Mouse (Mus musculus) lung, embryonic 14.5 days (tissue): ENCODE measurements around the gene Rere. TPM values are rescaled to one million over a fixed set of nuclear protein-coding genes. Genes with fewer than 3 reads are reported as not detected.

ENCODE experiments used
- ATAC-seq: fragments of 200-750 bp; cut with Nextera tagmentation; 2 replicates; pipeline ENCODE4 v1.8.0; 2017; ENCODE audit warnings: mild to moderate bottlenecking, moderate TSS enrichment, moderate library complexity; ENCODE audit not compliant: insufficient read depth
- DNase-seq: peaks from one replicate; pipeline ENCODE4 v3.0.0-alpha.2; 2015
- H3K27ac ChIP-seq: fragments of 300-500 bp; sonication (generic); 2 replicates; pipeline ENCODE4 v1.5.1; 2014; ENCODE audit warnings: low read depth, mild to moderate bottlenecking, moderate library complexity
- H3K27me3 ChIP-seq: fragments of 300-500 bp; sonication (generic); 2 replicates; pipeline ENCODE4 v1.6.1; 2014; ENCODE audit warnings: low read length, control low read depth; ENCODE audit not compliant: insufficient read depth
- H3K36me3 ChIP-seq: fragments of 300-500 bp; sonication (generic); 2 replicates; pipeline ENCODE4 v1.6.1; 2014; ENCODE audit warnings: control low read depth; ENCODE audit not compliant: insufficient read depth
- H3K4me1 ChIP-seq: fragments of 300-500 bp; sonication (generic); 2 replicates; pipeline ENCODE4 v1.6.1; 2014; ENCODE audit warnings: antibody characterized with exemption, control low read depth; ENCODE audit not compliant: insufficient read depth
- H3K4me2 ChIP-seq: fragments of 300-500 bp; sonication (generic); 2 replicates; pipeline ENCODE4 v1.6.1; 2014; ENCODE audit warnings: mild to moderate bottlenecking
- H3K4me3 ChIP-seq: fragments of 300-500 bp; sonication (generic); 2 replicates; pipeline ENCODE4 v1.5.1; 2014; ENCODE audit warnings: low read depth, low read length
- H3K9ac ChIP-seq: fragments of 300-500 bp; sonication (generic); 2 replicates; pipeline ENCODE4 v1.6.1; 2014
- H3K9me3 ChIP-seq: fragments of 300-500 bp; sonication (generic); 2 replicates; pipeline ENCODE4 v1.6.1; 2016; ENCODE audit warnings: low read depth, low read length, control low read depth
- CTCF ChIP-seq: IDR thresholded peaks from 2 replicates; pipeline ENCODE4 v1.5.1; 2016; ENCODE audit warnings: antibody characterized with exemption, low read depth
- WGBS: fragments of 180-500 bp; shearing (Covaris S2); extraction: QIAGEN DNeasy Blood & Tissue Kit; methylation state at CpG from one replicate; pipeline ENCODE4 v1.1.7; 2014; 5-methylcytosine and 5-hydroxymethylcytosine counted together
- polyA plus RNA-seq: library from polyadenylated mRNA; unstranded; fragments of >200 nt; fragmentation: Nextera tagmentation; extraction: Ambion mirVana; gene quantifications from 2 replicates; pipeline ENCODE4 v1.2.1, GENCODE M21; 2014

Rere gene
- polyA plus RNA-seq, 1 experiment from 2014 or later = 41.5 TPM

DNA sequence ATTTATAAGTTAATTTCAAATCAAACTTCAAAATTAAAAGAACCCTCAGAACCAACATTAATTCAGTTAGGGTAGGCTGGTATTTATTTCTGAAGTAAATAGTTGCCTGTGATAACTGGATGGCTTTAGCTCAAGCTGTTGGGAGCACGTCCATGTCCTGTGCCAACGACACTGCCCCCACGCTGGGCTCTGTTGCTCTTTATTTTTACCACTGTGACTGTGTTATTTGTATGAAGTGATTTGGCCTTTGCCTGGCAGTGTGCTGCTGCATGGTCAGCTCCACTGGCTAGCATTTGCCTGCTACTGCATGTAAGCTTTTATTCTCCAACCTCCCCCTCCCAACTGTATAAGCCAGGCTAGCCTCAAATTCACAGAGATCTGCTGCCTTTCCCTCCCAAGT, 162.6 kb downstream of the Rere start:
- ATAC-seq = no peak
- TF ChIP-seq CTCF = no peak
- H3K4me2 ChIP-seq = no peak overlapping the region
- H3K9ac ChIP-seq = no peak overlapping the region
- H3K4me3 ChIP-seq = no peak overlapping the region
- H3K4me1 ChIP-seq = 0 out of 2 replicates have a peak, but pooled peaks cover 3% of the 10 kb centered on the region
- DNase-seq = peak; percentile 23
- H3K9me3 ChIP-seq = no peaks in the 10 kb centered on the region
- H3K36me3 ChIP-seq = peaks cover 6% of the 10 kb centered on the region; the same call in 1 of the 2 replicates
- no peaks in the 10 kb centered on the region for H3K27me3 ChIP-seq
- no peak overlapping the region for H3K27ac ChIP-seq
- 84% methylated on average over 3 of the region's 3 CpGs for WGBS

DNA sequence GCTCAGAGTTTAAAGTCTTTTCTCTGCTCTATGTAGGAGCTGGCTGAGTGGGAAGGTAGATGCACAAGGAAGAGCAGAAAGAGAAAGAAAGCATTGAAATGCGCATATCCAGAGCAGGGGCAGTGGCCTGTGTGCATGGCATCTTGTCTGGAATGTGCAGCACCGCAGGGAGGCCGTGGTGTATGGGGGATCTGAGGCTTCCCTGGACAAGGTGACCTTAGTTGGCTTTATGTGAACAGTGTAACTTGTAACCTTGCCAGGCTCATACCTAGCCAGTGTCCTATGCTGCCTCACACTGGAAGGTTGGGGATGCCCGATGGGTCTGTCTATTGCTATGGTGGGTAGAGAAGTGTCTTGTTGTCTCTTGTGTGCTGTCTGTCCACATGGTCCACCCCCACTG, 165.2 kb downstream of the Rere start:
- 77% methylated on average over 4 of the region's 4 CpGs for WGBS
- Histone ChIP-seq H3K4me2 (no peak overlapping the region), H3K27me3 (no peaks in the 10 kb centered on the region), H3K36me3 (0 out of 2 replicates have a peak, but pooled peaks cover 3% of the 10 kb centered on the region), H3K27ac (no peak overlapping the region), H3K4me3 (no peak overlapping the region), H3K9me3 (no peaks in the 10 kb centered on the region), H3K4me1 (0 out of 2 replicates have a peak, but pooled peaks cover 3% of the 10 kb centered on the region), H3K9ac (no peak overlapping the region)
- TF ChIP-seq CTCF = no peak
- ATAC-seq (no peak), DNase-seq (no peak)

DNA sequence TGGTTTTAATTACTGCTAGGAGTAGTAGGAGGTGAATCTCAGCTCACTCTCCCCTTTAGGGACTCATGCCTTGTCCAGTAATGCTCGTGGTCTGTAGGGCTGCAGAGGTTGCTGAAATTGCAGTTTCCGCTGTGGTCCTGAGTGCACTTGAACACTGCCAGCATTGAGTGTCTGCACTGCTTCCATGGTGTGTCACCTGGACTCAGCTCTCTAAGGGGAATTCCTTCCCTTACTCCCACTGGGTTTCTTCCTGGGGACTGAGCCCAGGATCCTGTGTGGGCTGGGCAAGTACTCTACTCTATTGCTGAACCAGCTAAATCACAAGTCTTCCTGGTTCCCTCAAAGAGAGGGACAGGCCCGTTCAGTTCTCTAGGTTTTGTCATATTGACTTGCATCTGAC, 166.1 kb downstream of the Rere start:
- DNase-seq = peak; percentile 39
- Histone ChIP-seq H3K9ac (no peak overlapping the region), H3K4me3 (no peak overlapping the region), H3K27ac (no peak overlapping the region), H3K27me3 (no peaks in the 10 kb centered on the region), H3K4me1 (0 out of 2 replicates have a peak, but pooled peaks cover 3% of the 10 kb centered on the region), H3K36me3 (no peaks in the 10 kb centered on the region), H3K4me2 (no peak overlapping the region), H3K9me3 (no peaks in the 10 kb centered on the region)
- no peak for ATAC-seq
- WGBS = 61% methylated on average over 3 of the region's 3 CpGs
- TF ChIP-seq CTCF = no peak

DNA sequence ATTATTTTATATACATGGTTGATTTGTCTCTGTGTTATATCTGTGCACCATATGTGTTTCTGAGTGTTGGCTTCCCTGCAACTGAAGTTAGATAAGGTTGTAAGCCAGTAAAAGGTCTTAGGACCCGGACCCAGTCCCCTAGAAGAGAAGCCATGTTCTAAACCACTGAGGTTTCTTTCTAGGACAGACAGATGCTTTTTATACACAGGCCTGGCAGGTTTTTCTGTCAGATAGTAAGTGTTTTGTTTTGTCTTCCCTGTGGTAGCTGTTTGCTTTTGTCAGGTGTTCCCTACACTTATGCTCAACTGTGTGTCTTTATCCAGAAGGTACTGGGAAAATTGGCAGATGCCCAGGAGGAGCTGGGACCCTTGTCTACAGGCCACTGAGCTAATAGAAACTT, 167.0 kb downstream of the Rere start:
- Histone ChIP-seq H3K4me1 (0 out of 2 replicates have a peak, but pooled peaks cover 3% of the 10 kb centered on the region), H3K27ac (no peak overlapping the region), H3K4me2 (no peak overlapping the region), H3K4me3 (no peak overlapping the region), H3K27me3 (no peaks in the 10 kb centered on the region), H3K9me3 (no peaks in the 10 kb centered on the region), H3K36me3 (no peaks in the 10 kb centered on the region), H3K9ac (no peak overlapping the region)
- TF ChIP-seq CTCF = no peak
- ATAC-seq (no peak), DNase-seq (no peak)
- WGBS = 64% methylated on average over 1 of the region's 1 CpGs

DNA sequence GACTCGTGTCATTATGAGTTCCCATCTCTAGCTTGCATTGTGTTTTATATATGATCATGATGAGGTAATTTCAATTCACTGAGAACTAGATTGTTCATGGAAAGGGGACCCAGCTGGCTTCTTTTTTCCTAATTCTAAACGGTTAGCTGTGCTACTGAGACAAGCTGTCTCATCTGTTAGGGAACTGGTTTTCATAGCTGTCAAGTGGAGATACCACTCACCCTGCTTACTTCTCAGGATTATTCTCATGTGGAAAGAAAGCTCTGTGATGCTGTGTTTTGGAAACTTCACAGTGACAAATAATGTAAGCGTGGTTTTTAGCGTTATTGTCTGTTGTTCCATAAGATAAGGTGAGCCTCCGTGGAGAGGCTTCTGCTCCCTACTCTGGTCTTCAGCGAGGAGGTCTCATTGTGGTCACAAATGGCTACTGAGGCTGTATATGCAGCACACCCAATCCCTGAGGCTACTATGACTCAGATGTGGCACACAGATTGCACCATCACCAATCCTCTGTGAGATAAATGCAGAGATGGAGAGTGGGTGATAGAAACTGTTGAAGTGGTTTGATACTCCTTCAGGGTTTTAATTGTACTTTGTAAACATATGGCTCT, 168.7 kb downstream of the Rere start:
- no peaks in the 10 kb centered on the region for H3K27me3 ChIP-seq
- WGBS = 74% methylated on average over 6 of the region's 6 CpGs
- no peak overlapping the region for H3K4me3 ChIP-seq
- no peak overlapping the region for H3K27ac ChIP-seq
- no peak for TF ChIP-seq CTCF
- no peak for ATAC-seq
- H3K36me3 ChIP-seq = no peaks in the 10 kb centered on the region
- DNase-seq = no peak
- H3K9me3 ChIP-seq = no peaks in the 10 kb centered on the region
- no peak overlapping the region for H3K4me2 ChIP-seq
- H3K4me1 ChIP-seq = peaks cover 5% of the 10 kb centered on the region; the same call in 1 of the 2 replicates
- H3K9ac ChIP-seq = no peak overlapping the region

DNA sequence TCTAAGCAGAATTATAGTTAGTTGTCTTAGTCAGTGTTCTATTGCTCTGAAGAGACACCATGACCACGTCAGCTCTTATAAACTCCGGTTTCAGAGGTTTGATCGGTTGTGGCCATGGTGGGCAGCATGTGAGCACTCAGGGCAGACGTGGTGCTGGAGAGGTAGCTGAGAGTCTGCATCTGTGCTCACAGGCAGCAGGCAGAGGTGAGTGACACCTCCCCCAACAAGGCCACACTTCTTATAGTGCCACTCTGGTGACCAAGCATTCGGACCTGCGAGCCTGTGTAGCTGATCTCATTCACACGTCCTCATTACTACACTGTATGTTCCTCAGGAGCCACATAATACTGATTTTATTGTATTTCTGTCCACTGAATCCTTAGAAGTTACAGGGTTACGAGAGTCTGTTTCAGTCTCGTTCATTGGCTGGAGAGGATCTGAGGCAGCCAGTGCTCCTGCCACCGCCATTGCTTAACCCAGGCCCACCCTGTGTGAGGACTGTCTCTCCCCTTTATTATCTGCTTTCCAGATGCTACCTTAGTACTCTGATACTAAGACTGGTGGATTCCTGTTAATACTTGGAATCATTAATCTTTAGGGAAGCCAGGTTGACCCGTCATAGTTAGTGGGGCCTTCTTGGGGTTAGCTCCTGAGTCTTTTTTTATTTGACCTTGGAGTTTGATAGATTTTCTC, 170.9 kb downstream of the Rere start:
- no peak overlapping the region for H3K4me3 ChIP-seq
- WGBS = 76% methylated on average over 11 of the region's 11 CpGs
- H3K27me3 ChIP-seq = no peaks in the 10 kb centered on the region
- H3K27ac ChIP-seq = no peak overlapping the region
- peaks cover 4% of the 10 kb centered on the region; the same call in 1 of the 2 replicates for H3K4me1 ChIP-seq
- H3K36me3 ChIP-seq = no peaks in the 10 kb centered on the region
- TF ChIP-seq CTCF = no peak
- no peak overlapping the region for H3K4me2 ChIP-seq
- ATAC-seq (no peak), DNase-seq (no peak)
- no peaks in the 10 kb centered on the region for H3K9me3 ChIP-seq
- no peak overlapping the region for H3K9ac ChIP-seq

DNA sequence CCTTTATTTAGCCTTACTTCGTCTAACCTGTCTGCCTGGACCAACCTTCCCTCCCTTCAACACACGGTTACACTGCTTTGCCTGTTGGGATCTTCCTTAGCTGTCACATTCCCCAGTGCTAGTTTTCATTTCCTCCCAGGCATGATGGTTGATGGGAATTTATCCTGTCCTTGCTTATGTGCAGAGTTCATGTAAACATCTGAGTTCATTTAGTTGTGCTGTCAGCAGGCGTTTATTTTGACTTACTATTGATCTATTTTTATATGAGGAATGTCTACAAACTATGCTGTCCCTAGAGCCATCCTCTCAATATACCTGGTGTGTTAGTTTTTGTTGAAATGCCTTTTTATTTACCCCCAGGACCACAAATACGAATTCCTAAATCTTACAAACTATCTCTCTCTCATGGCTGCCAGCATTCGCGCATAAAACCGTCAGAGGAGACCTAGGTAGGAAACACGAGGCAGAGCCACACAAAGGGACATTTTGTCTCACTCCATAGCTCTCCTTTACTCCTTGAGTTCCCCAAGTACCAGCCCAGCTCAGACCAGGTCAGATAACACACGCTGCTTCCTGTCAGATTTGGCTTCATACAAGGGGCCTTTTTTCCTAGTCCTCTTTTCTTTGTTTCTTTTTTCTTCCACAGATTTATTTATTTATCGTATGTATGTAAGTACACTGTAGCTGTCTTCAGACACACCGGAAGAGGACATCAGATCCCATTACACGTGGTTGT, 173.3 kb downstream of the Rere start:
- H3K4me2 ChIP-seq = no peak overlapping the region
- H3K27me3 ChIP-seq = no peaks in the 10 kb centered on the region
- WGBS = 31% methylated on average over 12 of the region's 12 CpGs
- H3K4me3 ChIP-seq = no peak overlapping the region
- TF ChIP-seq CTCF = no peak
- H3K4me1 ChIP-seq = peaks cover 14% of the 10 kb centered on the region; the same call in 1 of the 2 replicates
- DNase-seq (peak; percentile 40), ATAC-seq (no peak; the same call in 1 of the 2 replicates)
- H3K27ac ChIP-seq = peak overlapping the region; percentile 32; the same call in 1 of the 2 replicates
- no peaks in the 10 kb centered on the region for H3K9me3 ChIP-seq
- H3K36me3 ChIP-seq = no peaks in the 10 kb centered on the region
- no peak overlapping the region; the same call in 1 of the 2 replicates for H3K9ac ChIP-seq
